Mouse (Mus musculus) hindbrain, embryonic 14.5 days (tissue): Measurements from ENCODE around the gene Grin2a. TPM values are rescaled to one million over a fixed set of nuclear protein-coding genes. Genes with fewer than 3 reads are reported as not detected.

ENCODE experiments used
- ATAC-seq: fragments of 200-750 bp; cut with Nextera tagmentation; 2 replicates; pipeline ENCODE4 v1.8.0; 2017; ENCODE audit warnings: moderate number of reproducible peaks, mild to moderate bottlenecking, moderate TSS enrichment, moderate library complexity; ENCODE audit not compliant: low FRiP score
- DNase-seq: peaks from one replicate; pipeline ENCODE4 v3.0.0-alpha.2; 2015; ENCODE audit warnings: low spot score
- H3K27ac ChIP-seq: fragments of 300-500 bp; sonication (generic); 2 replicates; pipeline ENCODE4 v1.5.1; 2014; ENCODE audit warnings: mild to moderate bottlenecking, moderate library complexity
- H3K27me3 ChIP-seq: fragments of 300-500 bp; sonication (generic); 2 replicates; pipeline ENCODE4 v1.6.1; 2014; ENCODE audit warnings: mild to moderate bottlenecking, low read length, mixed read lengths; ENCODE audit not compliant: control insufficient read depth, insufficient read depth
- H3K36me3 ChIP-seq: fragments of 300-500 bp; sonication (generic); replicated peaks from 2 replicates; pipeline ENCODE4 v1.6.1; 2014; ENCODE audit not compliant: control insufficient read depth, insufficient read depth
- H3K4me1 ChIP-seq: fragments of 300-500 bp; sonication (generic); replicated peaks from 2 replicates; pipeline ENCODE4 v1.6.1; 2014; ENCODE audit warnings: antibody characterized with exemption, low read length, mixed read lengths; ENCODE audit not compliant: control insufficient read depth, insufficient read depth
- H3K4me2 ChIP-seq: fragments of 300-500 bp; sonication (generic); replicated peaks from 2 replicates; pipeline ENCODE4 v1.6.1; 2014; ENCODE audit warnings: mild to moderate bottlenecking, moderate library complexity
- H3K4me3 ChIP-seq: fragments of 300-500 bp; sonication (generic); replicated peaks from 2 replicates; pipeline ENCODE4 v1.5.1; 2014; ENCODE audit warnings: mild to moderate bottlenecking, low read length
- H3K9ac ChIP-seq: fragments of 300-500 bp; sonication (generic); 2 replicates; pipeline ENCODE4 v1.6.1; 2014
- H3K9me3 ChIP-seq: fragments of 300-500 bp; sonication (generic); 2 replicates; pipeline ENCODE4 v1.6.1; 2016; ENCODE audit warnings: low read length; ENCODE audit not compliant: control insufficient read depth
- WGBS: fragments of 180-500 bp; shearing (Covaris S2); extraction: QIAGEN DNeasy Blood & Tissue Kit; methylation state at CpG from one replicate; pipeline ENCODE4 v1.1.7; 2014; 5-methylcytosine and 5-hydroxymethylcytosine counted together
- polyA plus RNA-seq: library from polyadenylated mRNA; unstranded; fragments of >200 nt; fragmentation: Nextera tagmentation; extraction: Ambion mirVana; gene quantifications from 2 replicates; pipeline ENCODE4 v1.2.1, GENCODE M21; 2014

The Grin2a gene
- polyA plus RNA-seq, 1 experiment from 2014 or later, result 6.9 TPM

- no peaks in the 10 kb centered on the region for H3K9me3 ChIP-seq
- no peak overlapping the region for H3K9ac ChIP-seq
- 95% methylated on average over 1 of the region's 1 CpGs for WGBS
- no peaks in the 10 kb centered on the region for H3K4me1 ChIP-seq
- no peaks in the 10 kb centered on the region for H3K36me3 ChIP-seq
- DNase-seq, result no peak
- no peaks in the 10 kb centered on the region for H3K27me3 ChIP-seq
- no peak overlapping the region for H3K4me2 ChIP-seq
- no peak for ATAC-seq
- H3K27ac ChIP-seq, result no peak overlapping the region
- H3K4me3 ChIP-seq, result no peak overlapping the region
These were observed 95.2 kb downstream of the Grin2a start for GRCm38 (mm10) chr16:9900196-9900595.

GRCm38 (mm10) chr16:9899176-9899575, 96.2 kb downstream of the Grin2a start:
- Histone ChIP-seq H3K4me2 (no peak overlapping the region), H3K27ac (no peak overlapping the region), H3K36me3 (no peaks in the 10 kb centered on the region), H3K9me3 (no peaks in the 10 kb centered on the region), H3K27me3 (no peaks in the 10 kb centered on the region), H3K4me1 (no peaks in the 10 kb centered on the region), H3K4me3 (no peak overlapping the region), H3K9ac (no peak overlapping the region)
- 81% methylated on average over 2 of the region's 2 CpGs for WGBS
- DNase-seq, result no peak
- ATAC-seq, result no peak

- DNase-seq (no peak), ATAC-seq (no peak)
- 82% methylated on average over 7 of the region's 7 CpGs for WGBS
- no peaks in the 10 kb centered on the region for H3K9me3 ChIP-seq
- no peaks in the 10 kb centered on the region for H3K36me3 ChIP-seq
- H3K4me3 ChIP-seq, result no peak overlapping the region
- no peak overlapping the region for H3K9ac ChIP-seq
- no peak overlapping the region for H3K27ac ChIP-seq
- H3K27me3 ChIP-seq, result no peaks in the 10 kb centered on the region
- H3K4me1 ChIP-seq, result no peaks in the 10 kb centered on the region
- H3K4me2 ChIP-seq, result no peak overlapping the region
These were observed 99.8 kb downstream of the Grin2a start for GRCm38 (mm10) chr16:9895581-9895980.

- no peak for ATAC-seq
- 80% methylated on average over 4 of the region's 4 CpGs for WGBS
- Histone ChIP-seq H3K27me3 (no peaks in the 10 kb centered on the region), H3K27ac (no peak overlapping the region), H3K4me1 (no peaks in the 10 kb centered on the region), H3K36me3 (no peaks in the 10 kb centered on the region), H3K4me2 (no peak overlapping the region), H3K9ac (no peak overlapping the region), H3K9me3 (no peaks in the 10 kb centered on the region), H3K4me3 (no peak overlapping the region)
- no peak for DNase-seq
These were observed 109.2 kb downstream of the Grin2a start for GRCm38 (mm10) chr16:9886155-9886554.

- ATAC-seq (no peak), DNase-seq (no peak)
- H3K27ac ChIP-seq, result no peak overlapping the region
- H3K4me1 ChIP-seq, result no peaks in the 10 kb centered on the region
- no peak overlapping the region for H3K4me3 ChIP-seq
- no peak overlapping the region for H3K9ac ChIP-seq
- H3K4me2 ChIP-seq, result no peak overlapping the region
- no peaks in the 10 kb centered on the region for H3K27me3 ChIP-seq
- H3K36me3 ChIP-seq, result no peaks in the 10 kb centered on the region
- H3K9me3 ChIP-seq, result no peaks in the 10 kb centered on the region
- WGBS, result 97% methylated on average over 2 of the region's 2 CpGs
These were observed 111.2 kb downstream of the Grin2a start for GRCm38 (mm10) chr16:9884141-9884540.

GRCm38 (mm10) chr16:9882420-9882819, 112.9 kb downstream of the Grin2a start:
- H3K4me3 ChIP-seq, result no peak overlapping the region
- H3K4me1 ChIP-seq, result no peaks in the 10 kb centered on the region
- H3K36me3 ChIP-seq, result no peaks in the 10 kb centered on the region
- ATAC-seq (no peak), DNase-seq (no peak)
- no peak overlapping the region for H3K27ac ChIP-seq
- no peaks in the 10 kb centered on the region for H3K9me3 ChIP-seq
- no peaks in the 10 kb centered on the region for H3K27me3 ChIP-seq
- H3K9ac ChIP-seq, result no peak overlapping the region
- no peak overlapping the region for H3K4me2 ChIP-seq
- 87% methylated on average over 4 of the region's 4 CpGs for WGBS

- DNase-seq (no peak), ATAC-seq (no peak)
- no peak overlapping the region for H3K9ac ChIP-seq
- no peaks in the 10 kb centered on the region for H3K36me3 ChIP-seq
- H3K27me3 ChIP-seq, result no peaks in the 10 kb centered on the region
- H3K9me3 ChIP-seq, result no peaks in the 10 kb centered on the region
- no peak overlapping the region for H3K27ac ChIP-seq
- no peak overlapping the region for H3K4me3 ChIP-seq
- WGBS, result 73% methylated on average over 4 of the region's 4 CpGs
- no peak overlapping the region for H3K4me2 ChIP-seq
- no peaks in the 10 kb centered on the region for H3K4me1 ChIP-seq
These were observed 122.4 kb downstream of the Grin2a start for GRCm38 (mm10) chr16:9873001-9873400.

- Histone ChIP-seq H3K4me3 (no peak overlapping the region), H3K27me3 (no peaks in the 10 kb centered on the region), H3K4me2 (no peak overlapping the region), H3K36me3 (no peaks in the 10 kb centered on the region), H3K9me3 (no peaks in the 10 kb centered on the region), H3K4me1 (no peaks in the 10 kb centered on the region), H3K9ac (no peak overlapping the region), H3K27ac (no peak overlapping the region)
- ATAC-seq (no peak), DNase-seq (no peak)
- 88% methylated on average over 3 of the region's 3 CpGs for WGBS
These were observed 129.7 kb downstream of the Grin2a start for GRCm38 (mm10) chr16:9865710-9866109.

GRCm38 (mm10) chr16:9865039-9865438, 130.3 kb downstream of the Grin2a start:
- no peaks in the 10 kb centered on the region for H3K4me1 ChIP-seq
- ATAC-seq (no peak), DNase-seq (no peak)
- H3K4me3 ChIP-seq, result no peak overlapping the region
- H3K27ac ChIP-seq, result no peak overlapping the region
- H3K9ac ChIP-seq, result no peak overlapping the region
- no peaks in the 10 kb centered on the region for H3K27me3 ChIP-seq
- H3K9me3 ChIP-seq, result no peaks in the 10 kb centered on the region
- WGBS, result 89% methylated on average over 4 of the region's 4 CpGs
- H3K4me2 ChIP-seq, result no peak overlapping the region
- H3K36me3 ChIP-seq, result no peaks in the 10 kb centered on the region

GRCm38 (mm10) chr16:9857758-9858157, 137.6 kb downstream of the Grin2a start:
- Histone ChIP-seq H3K9ac (no peak overlapping the region), H3K9me3 (no peaks in the 10 kb centered on the region), H3K4me3 (no peak overlapping the region), H3K27me3 (no peaks in the 10 kb centered on the region), H3K4me1 (no peaks in the 10 kb centered on the region), H3K36me3 (no peaks in the 10 kb centered on the region), H3K4me2 (no peak overlapping the region), H3K27ac (no peak overlapping the region)
- DNase-seq (no peak), ATAC-seq (no peak)
- 100% methylated on average over 2 of the region's 2 CpGs for WGBS
